Mouse (Mus musculus) CH12.LX (cell line): ENCODE measurements at regions not wholly inside any gene's neighbourhood (a gene's known extent, or its start where the extent isn't known, plus 50 kb on each side); places are given as distances from the start of the nearest gene placed in this dataset.

Source experiments
- DNase-seq: peaks from one replicate; pipeline ENCODE4 v3.0.0-alpha.2; 2013; ENCODE audit errors: extremely low read depth
- H3K27ac ChIP-seq: 2 replicates; pipeline ENCODE4 v1.5.1; 2012; ENCODE audit warnings: low read depth, mild to moderate bottlenecking, control low read depth, moderate library complexity; ENCODE audit not compliant: insufficient read depth
- H3K27me3 ChIP-seq: replicated peaks from 2 replicates; pipeline ENCODE3; 2012; ENCODE audit warnings: inconsistent platforms
- H3K36me3 ChIP-seq, 2 experiments: replicated peaks in 1 of 2; 2 replicates each; pipeline versions ENCODE3 to v1.6.1; 2012; ENCODE audit warnings: inconsistent platforms in 1 of 2, low read length in 1 of 2, mild to moderate bottlenecking in 1 of 2, mixed read lengths in 1 of 2, moderate library complexity in 1 of 2; ENCODE audit not compliant: control insufficient read depth in 1 of 2, insufficient read depth in 1 of 2
- H3K4me1 ChIP-seq, 2 experiments: 2 replicates each; pipeline ENCODE4 v1.6.1; 2012; ENCODE audit warnings: inconsistent platforms in 1 of 2, moderate library complexity in 1 of 2; ENCODE audit not compliant: insufficient read depth in 2 of 2, control insufficient read depth in 1 of 2
- H3K4me2 ChIP-seq: 2 replicates; pipeline ENCODE4 v1.6.1; 2012; ENCODE audit warnings: low read depth, mild to moderate bottlenecking, control low read depth; ENCODE audit not compliant: poor library complexity, insufficient read depth, severe bottlenecking
- H3K4me3 ChIP-seq, 3 experiments: fragments of 150-350 bp in 1 of 3; sonication (generic) in 1 of 3; replicated peaks in 1 of 3; 2 replicates each; pipeline versions ENCODE3 to v1.5.1; 2011 to 2012; ENCODE audit warnings: low read depth in 2 of 3, low read length in 2 of 3, mild to moderate bottlenecking in 2 of 3, moderate library complexity in 2 of 3, control low read depth in 1 of 3, improper control_type of control experiment in 1 of 3, inconsistent platforms in 1 of 3, mixed read lengths in 1 of 3; ENCODE audit not compliant: poor library complexity in 1 of 3
- H3K79me2 ChIP-seq: replicated peaks from 2 replicates; pipeline ENCODE4 v1.6.1; 2012; ENCODE audit warnings: mild to moderate bottlenecking, moderate library complexity; ENCODE audit not compliant: control insufficient read depth, poor library complexity, insufficient read depth, severe bottlenecking; ENCODE audit errors: extremely low read depth
- H3K9ac ChIP-seq: 2 replicates; pipeline ENCODE4 v1.6.1; 2012; ENCODE audit warnings: low read depth, mild to moderate bottlenecking, control low read depth, moderate library complexity; ENCODE audit not compliant: insufficient read depth
- H3K9me3 ChIP-seq: replicated peaks from 2 replicates; pipeline ENCODE3; 2012; ENCODE audit warnings: low read length, inconsistent platforms, mixed read lengths
- CHD1 ChIP-seq: IDR thresholded peaks from 2 replicates; pipeline ENCODE4 v1.6.1; 2012; ENCODE audit warnings: low read depth, low read length, improper control_type of control experiment, inconsistent platforms
- E2F4 ChIP-seq: IDR thresholded peaks from 2 replicates; pipeline ENCODE4 v1.6.1; 2011; ENCODE audit warnings: low read depth, low read length, improper control_type of control experiment; ENCODE audit not compliant: insufficient replicate concordance
- GABPA ChIP-seq: IDR thresholded peaks from 2 replicates; pipeline ENCODE4 v1.6.1; 2012; ENCODE audit warnings: low read depth, low read length, improper control_type of control experiment, inconsistent platforms; ENCODE audit not compliant: insufficient replicate concordance
- HCFC1 ChIP-seq: IDR thresholded peaks from 2 replicates; pipeline ENCODE4 v1.6.1; 2012; ENCODE audit warnings: low read depth, mild to moderate bottlenecking, inconsistent platforms, low read length, improper control_type of control experiment
- IRF4 ChIP-seq: IDR thresholded peaks from 2 replicates; pipeline ENCODE4 v1.6.1; 2014; ENCODE audit warnings: low read depth, mild to moderate bottlenecking, inconsistent platforms, low read length, improper control_type of control experiment
- JUN ChIP-seq: IDR thresholded peaks from 2 replicates; pipeline ENCODE4 v1.6.1; 2011; ENCODE audit warnings: low read depth, mild to moderate bottlenecking, low read length, improper control_type of control experiment, moderate library complexity; ENCODE audit not compliant: insufficient read depth
- JUND ChIP-seq: conservative IDR thresholded peaks from 2 replicates; pipeline ENCODE4 v1.6.1; 2011; ENCODE audit warnings: low read depth, low read length, improper control_type of control experiment
- MAFK ChIP-seq: IDR thresholded peaks from 2 replicates; pipeline ENCODE4 v1.6.1; 2011; ENCODE audit warnings: low read length, improper control_type of control experiment; ENCODE audit not compliant: insufficient replicate concordance
- MAX ChIP-seq: IDR thresholded peaks from 2 replicates; pipeline ENCODE4 v1.6.1; 2011; ENCODE audit warnings: low read length, improper control_type of control experiment
- MAZ ChIP-seq: IDR thresholded peaks from 2 replicates; pipeline ENCODE4 v1.6.1; 2012; ENCODE audit warnings: low read depth, mild to moderate bottlenecking, inconsistent platforms, low read length, improper control_type of control experiment, moderate library complexity
- MEF2A ChIP-seq: IDR thresholded peaks from 2 replicates; pipeline ENCODE4 v1.6.1; 2014; ENCODE audit warnings: low read depth, mild to moderate bottlenecking, inconsistent platforms, low read length, improper control_type of control experiment, borderline replicate concordance
- MYC ChIP-seq: IDR thresholded peaks from 2 replicates; pipeline ENCODE4 v1.6.1; 2011; ENCODE audit warnings: low read depth, mild to moderate bottlenecking, improper control_type of control experiment, low read length
- NRF1 ChIP-seq: IDR thresholded peaks from 2 replicates; pipeline ENCODE4 v1.6.1; 2014; ENCODE audit warnings: low read depth, mild to moderate bottlenecking, inconsistent platforms, low read length, improper control_type of control experiment, moderate library complexity
- POLR2AphosphoS2 ChIP-seq: IDR thresholded peaks from 2 replicates; pipeline ENCODE4 v1.6.1; 2011; ENCODE audit warnings: low read depth, low read length, improper control_type of control experiment
- RAD21 ChIP-seq: IDR thresholded peaks from 2 replicates; pipeline ENCODE4 v1.6.1; 2011; ENCODE audit warnings: low read depth, mild to moderate bottlenecking, low read length, improper control_type of control experiment, moderate library complexity
- UBTF ChIP-seq: IDR thresholded peaks from 2 replicates; pipeline ENCODE4 v1.6.1; 2012; ENCODE audit warnings: low read depth, mild to moderate bottlenecking, inconsistent platforms, low read length, improper control_type of control experiment, moderate library complexity
- USF2 ChIP-seq: conservative IDR thresholded peaks from 2 replicates; pipeline ENCODE4 v1.6.1; 2011; ENCODE audit warnings: low read depth, low read length, improper control_type of control experiment
- ZC3H11A ChIP-seq: IDR thresholded peaks from 2 replicates; pipeline ENCODE4 v1.6.1; 2012; ENCODE audit warnings: low read depth, mild to moderate bottlenecking, inconsistent platforms, low read length, improper control_type of control experiment
- ZKSCAN1 ChIP-seq: IDR thresholded peaks from 2 replicates; pipeline ENCODE4 v1.6.1; 2012; ENCODE audit warnings: low read depth, inconsistent platforms, low read length, improper control_type of control experiment, borderline replicate concordance
- ZMIZ1 ChIP-seq: IDR thresholded peaks from 2 replicates; pipeline ENCODE4 v1.6.1; 2012; ENCODE audit warnings: low read depth, mild to moderate bottlenecking, inconsistent platforms, low read length, improper control_type of control experiment
- ZNF384 ChIP-seq: IDR thresholded peaks from 2 replicates; pipeline ENCODE4 v1.6.1; 2012; ENCODE audit warnings: low read depth, low read length, improper control_type of control experiment, inconsistent platforms
- dilution Hi-C: fragments of 300-500 bp; cut with MboI; formaldehyde crosslinking; loops from 2 replicates; pipeline ENCODE4 v1.14.3; 2020; ENCODE audit warnings: low sequenced_read_pairs; ENCODE audit not compliant: extremely low pct_unique_long_range_greater_than_20kb, extremely low pct_ligation_motif_present
- in situ Hi-C: fragments of 300-500 bp; cut with MboI; formaldehyde crosslinking; loops from 3 replicates; pipeline ENCODE4 v1.14.3; 2019; ENCODE audit warnings: low sequenced_read_pairs, low pct_ligation_motif_present, low pct_unique_long_range_greater_than_20kb, mixed read lengths

- TF ChIP-seq IRF4 (no peak), GABPA (no peak), NRF1 (no peak), JUND (no peak), ZNF384 (no peak), MYC (no peak), MAFK (no peak), ZC3H11A (no peak), UBTF (no peak), ZMIZ1 (no peak), CHD1 (no peak)
- Histone ChIP-seq H3K4me3 (no peak overlapping the region), H3K9me3 (peaks cover 13% of the 10 kb centered on the region), H3K27ac (no peak overlapping the region), H3K36me3 (no peaks in the 10 kb centered on the region), H3K4me2 (no peak overlapping the region), H3K9ac (no peak overlapping the region), H3K4me1 (peaks cover 0 to 9% of the 10 kb centered on the region in 2 experiments; a peak in 2 of 4 replicates), H3K79me2 (no peaks in the 10 kb centered on the region), H3K27me3 (no peaks in the 10 kb centered on the region)
- in situ Hi-C loops (no loop called here), dilution Hi-C loops (no loop called here)
- DNase-seq = no peak
Measured at GRCm38 (mm10) chr11:63482593-63482992, 353.8 kb downstream of the Pmp22 start.

DNA sequence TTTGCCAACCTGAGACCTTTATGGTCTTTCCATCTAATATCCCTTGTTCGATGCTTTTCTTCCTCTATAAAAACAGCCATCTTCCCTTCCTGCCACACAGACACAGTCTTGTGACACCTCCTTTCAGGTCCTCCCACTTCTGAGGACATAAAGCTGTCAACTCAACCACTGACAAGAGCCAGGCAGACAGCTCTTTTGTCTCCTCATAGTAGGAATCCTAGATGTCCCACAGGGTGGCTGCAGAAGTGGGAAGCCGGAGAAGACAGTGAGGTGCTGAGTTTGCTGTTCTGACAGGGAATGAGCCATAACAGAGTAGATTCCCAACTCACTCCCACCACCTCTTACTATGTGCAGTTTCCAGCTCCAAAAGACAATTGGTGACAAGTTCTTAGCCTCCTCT, 358.4 kb downstream of the Pmp22 start:
- no peaks in the 10 kb centered on the region for H3K9me3 ChIP-seq
- no peak overlapping the region for H3K4me2 ChIP-seq
- no peak for TF ChIP-seq RAD21
- no peak overlapping the region for H3K9ac ChIP-seq
- H3K36me3 ChIP-seq = no peaks in the 10 kb centered on the region
- dilution Hi-C loops (no loop called here), in situ Hi-C loops (no loop called here)
- H3K79me2 ChIP-seq = no peaks in the 10 kb centered on the region
- DNase-seq = no peak
- no peak overlapping the region for H3K27ac ChIP-seq
- H3K4me1 ChIP-seq = no peaks in the 10 kb centered on the region
- no peak overlapping the region for H3K4me3 ChIP-seq
- H3K27me3 ChIP-seq = no peaks in the 10 kb centered on the region

DNA sequence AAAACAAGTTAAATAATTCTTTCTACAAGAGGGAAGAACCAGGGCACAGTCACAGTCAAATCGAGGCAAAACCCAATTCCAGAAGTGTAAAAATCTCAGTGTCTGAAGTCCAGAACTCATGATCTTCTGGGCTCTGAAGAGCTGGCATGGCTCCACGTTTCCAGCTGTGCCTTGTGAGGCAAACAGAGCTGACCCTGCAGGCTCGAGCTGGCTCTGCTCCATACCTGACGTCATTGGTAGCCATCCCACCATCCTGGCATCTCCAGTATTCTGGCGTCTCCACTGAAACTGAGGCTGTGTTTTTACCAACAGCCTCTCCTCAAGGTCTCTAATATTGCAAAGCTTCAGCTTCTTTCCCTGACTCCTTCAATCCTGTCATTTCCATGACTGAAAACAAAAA, 373.4 kb downstream of the Pmp22 start:
- Histone ChIP-seq H3K4me3 (no peak overlapping the region), H3K27me3 (no peaks in the 10 kb centered on the region), H3K9ac (no peak overlapping the region), H3K4me1 (no peaks in the 10 kb centered on the region), H3K36me3 (no peaks in the 10 kb centered on the region), H3K9me3 (no peaks in the 10 kb centered on the region), H3K4me2 (no peak overlapping the region), H3K27ac (no peak overlapping the region), H3K79me2 (no peaks in the 10 kb centered on the region)
- DNase-seq = no peak
- dilution Hi-C loops (no loop called here), in situ Hi-C loops (no loop called here)
- no peak for TF ChIP-seq CHD1
- TF ChIP-seq JUN = no peak
- TF ChIP-seq HCFC1 = no peak
- no peak for TF ChIP-seq POLR2AphosphoS2
- no peak for TF ChIP-seq GABPA
- no peak for TF ChIP-seq MYC
- TF ChIP-seq NRF1 = no peak
- TF ChIP-seq USF2 = no peak
- no peak for TF ChIP-seq E2F4
- no peak for TF ChIP-seq MEF2A
- TF ChIP-seq MAX = no peak
- no peak for TF ChIP-seq ZKSCAN1
- no peak for TF ChIP-seq MAZ
